Mouse (Mus musculus): ENCODE measurements around the gene Mthfs. TPM values are rescaled to one million over a fixed set of nuclear protein-coding genes. Genes with fewer than 3 reads are reported as not detected.

The Mthfs gene
- polyA plus RNA-seq, 1 experiment from 2014 or later = 19.6 TPM

- Histone ChIP-seq H3K4me3 (ENCODE audit: low read depth, low read length) (no peak overlapping the region), H3K27me3 (replicated peaks; ENCODE audit: control insufficient read depth, insufficient read depth, low read length) (no peaks in the 10 kb centered on the region), H3K27ac (ENCODE audit: low read depth, low read length) (no peak overlapping the region), H3K9ac (ENCODE audit: low read depth, low read length) (no peak overlapping the region), H3K36me3 (ENCODE audit: control insufficient read depth, insufficient read depth, low read length) (no peaks in the 10 kb centered on the region), H3K4me1 (replicated peaks; ENCODE audit: control insufficient read depth, insufficient read depth, low read length) (no peaks in the 10 kb centered on the region), H3K4me2 (no peak overlapping the region), H3K9me3 (ENCODE audit: control insufficient read depth, low read length) (no peaks in the 10 kb centered on the region)
- DNase-seq (ENCODE audit: low spot score) = no peak
- 85% methylated on average over 7 of the region's 7 CpGs for WGBS
- ATAC-seq (replicated peaks; ENCODE audit: low FRiP score) = no peak
Observed at GRCm38 (mm10) chr9:89308357-89309194, 98.1 kb downstream of the Mthfs start.

- H3K9ac ChIP-seq (ENCODE audit: low read depth, low read length) = no peak overlapping the region
- H3K4me1 ChIP-seq (replicated peaks; ENCODE audit: control insufficient read depth, insufficient read depth, low read length) = no peaks in the 10 kb centered on the region
- no peaks in the 10 kb centered on the region for H3K9me3 ChIP-seq (ENCODE audit: control insufficient read depth, low read length)
- H3K36me3 ChIP-seq (ENCODE audit: control insufficient read depth, insufficient read depth, low read length) = no peaks in the 10 kb centered on the region
- 78% methylated on average over 2 of the region's 2 CpGs for WGBS
- no peak for ATAC-seq (replicated peaks; ENCODE audit: low FRiP score)
- no peak overlapping the region for H3K27ac ChIP-seq (ENCODE audit: low read depth, low read length)
- no peaks in the 10 kb centered on the region for H3K27me3 ChIP-seq (replicated peaks; ENCODE audit: control insufficient read depth, insufficient read depth, low read length)
- no peak for DNase-seq (ENCODE audit: low spot score)
- no peak overlapping the region for H3K4me3 ChIP-seq (ENCODE audit: low read depth, low read length)
- H3K4me2 ChIP-seq = no peak overlapping the region
Observed at GRCm38 (mm10) chr9:89309195-89309535, 98.7 kb downstream of the Mthfs start.

GRCm38 (mm10) chr9:89311649-89312048 lies 101.2 kb downstream of the Mthfs start:
- WGBS = 74% methylated on average over 2 of the region's 2 CpGs
- Histone ChIP-seq H3K9ac (ENCODE audit: low read depth, low read length) (no peak overlapping the region), H3K27ac (ENCODE audit: low read depth, low read length) (no peak overlapping the region), H3K9me3 (ENCODE audit: control insufficient read depth, low read length) (no peaks in the 10 kb centered on the region), H3K36me3 (ENCODE audit: control insufficient read depth, insufficient read depth, low read length) (no peaks in the 10 kb centered on the region), H3K27me3 (replicated peaks; ENCODE audit: control insufficient read depth, insufficient read depth, low read length) (no peaks in the 10 kb centered on the region), H3K4me2 (no peak overlapping the region), H3K4me1 (replicated peaks; ENCODE audit: control insufficient read depth, insufficient read depth, low read length) (no peaks in the 10 kb centered on the region), H3K4me3 (ENCODE audit: low read depth, low read length) (no peak overlapping the region)
- no peak for ATAC-seq (replicated peaks; ENCODE audit: low FRiP score)
- DNase-seq (ENCODE audit: low spot score) = no peak

GRCm38 (mm10) chr9:89373731-89374130 lies 163.3 kb downstream of the Mthfs start:
- Histone ChIP-seq H3K4me1 (replicated peaks; ENCODE audit: control insufficient read depth, insufficient read depth, low read length) (no peaks in the 10 kb centered on the region), H3K27ac (ENCODE audit: low read depth, low read length) (no peak overlapping the region), H3K9ac (ENCODE audit: low read depth, low read length) (no peak overlapping the region), H3K36me3 (ENCODE audit: control insufficient read depth, insufficient read depth, low read length) (no peaks in the 10 kb centered on the region), H3K27me3 (replicated peaks; ENCODE audit: control insufficient read depth, insufficient read depth, low read length) (no peaks in the 10 kb centered on the region), H3K9me3 (ENCODE audit: control insufficient read depth, low read length) (no peaks in the 10 kb centered on the region), H3K4me3 (ENCODE audit: low read depth, low read length) (no peak overlapping the region), H3K4me2 (no peak overlapping the region)
- no peak for ATAC-seq (replicated peaks; ENCODE audit: low FRiP score)
- no peak for DNase-seq (ENCODE audit: low spot score)
- 70% methylated on average over 1 of the region's 1 CpGs for WGBS

- Histone ChIP-seq H3K4me2 (no peak overlapping the region), H3K4me1 (replicated peaks; ENCODE audit: control insufficient read depth, insufficient read depth, low read length) (no peaks in the 10 kb centered on the region), H3K27ac (ENCODE audit: low read depth, low read length) (no peak overlapping the region), H3K9ac (ENCODE audit: low read depth, low read length) (no peak overlapping the region), H3K9me3 (ENCODE audit: control insufficient read depth, low read length) (no peaks in the 10 kb centered on the region), H3K27me3 (replicated peaks; ENCODE audit: control insufficient read depth, insufficient read depth, low read length) (no peaks in the 10 kb centered on the region), H3K4me3 (ENCODE audit: low read depth, low read length) (no peak overlapping the region), H3K36me3 (ENCODE audit: control insufficient read depth, insufficient read depth, low read length) (no peaks in the 10 kb centered on the region)
- 72% methylated on average over 4 of the region's 4 CpGs for WGBS
- no peak for ATAC-seq (replicated peaks; ENCODE audit: low FRiP score)
- no peak for DNase-seq (ENCODE audit: low spot score)
Observed at GRCm38 (mm10) chr9:89374650-89375049, 164.2 kb downstream of the Mthfs start.

GRCm38 (mm10) chr9:89403031-89403430 lies 192.6 kb downstream of the Mthfs start:
- no peak overlapping the region for H3K4me3 ChIP-seq (ENCODE audit: low read depth, low read length)
- no peak for DNase-seq (ENCODE audit: low spot score)
- WGBS = 81% methylated on average over 1 of the region's 1 CpGs
- no peak overlapping the region for H3K9ac ChIP-seq (ENCODE audit: low read depth, low read length)
- H3K27ac ChIP-seq (ENCODE audit: low read depth, low read length) = no peak overlapping the region
- H3K27me3 ChIP-seq (replicated peaks; ENCODE audit: control insufficient read depth, insufficient read depth, low read length) = no peaks in the 10 kb centered on the region
- no peaks in the 10 kb centered on the region for H3K36me3 ChIP-seq (ENCODE audit: control insufficient read depth, insufficient read depth, low read length)
- ATAC-seq (replicated peaks; ENCODE audit: low FRiP score) = no peak
- H3K4me2 ChIP-seq = no peak overlapping the region
- no peaks in the 10 kb centered on the region for H3K9me3 ChIP-seq (ENCODE audit: control insufficient read depth, low read length)
- H3K4me1 ChIP-seq (replicated peaks; ENCODE audit: control insufficient read depth, insufficient read depth, low read length) = no peaks in the 10 kb centered on the region

Other genes starting within 250 kb of the Mthfs start
- gene Trim43b, start 117.8 kb upstream of the Mthfs start, polyA plus RNA-seq (2014; fragmentation: Nextera tagmentation; extraction: Ambion mirVana) = not detected in 2 replicates
- gene Bcl2a1b, start 11.5 kb upstream of the Mthfs start, polyA plus RNA-seq (2014; fragmentation: Nextera tagmentation; extraction: Ambion mirVana) = 0.45 and 0.75 TPM in 2 replicates
- gene Gm29094, start 11.3 kb upstream of the Mthfs start, polyA plus RNA-seq (2014; fragmentation: Nextera tagmentation; extraction: Ambion mirVana) = not detected in 2 replicates

Data from liver, embryonic 11.5 days (tissue).